Mouse (Mus musculus): ENCODE data around the gene Gatad2a.

The Gatad2a gene

GRCm38 (mm10) chr8:69937466-69937865 lies 58.7 kb downstream of the Gatad2a start:
- DNase-seq (ENCODE audit: low spot score), result no peak

DNA sequence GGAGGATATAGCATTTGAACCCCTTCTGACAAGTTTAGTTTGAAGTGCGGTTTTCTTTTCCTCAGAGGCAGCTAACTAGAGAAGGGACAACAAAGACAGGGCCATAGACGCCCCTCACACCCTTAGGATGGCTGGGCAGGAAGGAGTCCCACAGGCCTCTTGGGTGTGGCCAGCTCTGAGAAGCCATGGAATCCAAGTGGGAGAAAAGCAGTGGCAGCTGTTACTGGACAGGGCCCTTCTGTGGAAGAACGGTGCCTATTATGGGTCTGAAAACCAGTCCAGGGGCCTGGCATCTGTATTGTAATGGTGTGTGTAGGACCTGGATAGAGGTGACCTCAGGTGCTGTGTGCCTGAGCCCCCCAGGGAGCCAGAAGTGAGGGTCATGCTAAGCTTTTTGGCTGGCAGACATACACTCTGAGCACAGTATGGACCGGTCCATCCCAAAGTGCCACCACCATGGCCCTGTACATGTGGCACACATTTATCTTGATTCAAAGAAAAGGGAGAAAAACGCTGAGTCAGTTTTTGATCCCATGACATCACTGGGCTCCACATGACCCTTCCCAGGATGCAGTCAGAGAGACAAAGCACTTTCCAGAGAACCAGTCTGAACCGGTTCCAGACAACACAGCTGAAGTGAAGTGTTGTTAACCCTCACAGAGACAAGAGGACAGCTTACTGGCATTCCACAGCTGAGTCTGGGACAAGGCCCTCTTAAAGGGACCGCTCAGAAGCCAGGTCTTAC lies 60.0 kb downstream of the Gatad2a start:
- DNase-seq (ENCODE audit: low spot score), result no peak

- DNase-seq (ENCODE audit: low spot score), result no peak
These were observed 60.8 kb downstream of the Gatad2a start for GRCm38 (mm10) chr8:69935431-69935830.

- DNase-seq (ENCODE audit: low spot score), result no peak
These were observed 61.6 kb downstream of the Gatad2a start for GRCm38 (mm10) chr8:69934582-69934981.

DNA sequence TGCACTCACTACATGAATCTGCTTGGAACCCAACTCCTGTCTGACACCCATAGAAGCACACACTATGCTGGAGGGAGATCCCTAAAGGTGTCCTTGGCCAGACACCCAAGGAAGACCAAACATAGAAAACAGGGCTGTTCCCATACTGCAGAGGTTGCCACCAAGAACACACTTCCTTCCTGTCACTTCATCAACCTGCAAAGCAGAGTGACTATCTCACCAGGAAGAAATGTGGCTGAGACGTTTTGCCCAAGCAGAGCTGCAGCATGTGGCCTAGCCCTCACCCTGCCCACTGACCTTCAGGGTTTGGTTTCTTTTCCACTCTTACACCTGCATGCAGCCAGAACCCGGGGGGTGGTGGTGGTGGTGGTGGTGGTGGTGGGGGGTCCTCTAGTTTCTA lies 62.4 kb downstream of the Gatad2a start:
- no peak for DNase-seq (ENCODE audit: low spot score)

DNA sequence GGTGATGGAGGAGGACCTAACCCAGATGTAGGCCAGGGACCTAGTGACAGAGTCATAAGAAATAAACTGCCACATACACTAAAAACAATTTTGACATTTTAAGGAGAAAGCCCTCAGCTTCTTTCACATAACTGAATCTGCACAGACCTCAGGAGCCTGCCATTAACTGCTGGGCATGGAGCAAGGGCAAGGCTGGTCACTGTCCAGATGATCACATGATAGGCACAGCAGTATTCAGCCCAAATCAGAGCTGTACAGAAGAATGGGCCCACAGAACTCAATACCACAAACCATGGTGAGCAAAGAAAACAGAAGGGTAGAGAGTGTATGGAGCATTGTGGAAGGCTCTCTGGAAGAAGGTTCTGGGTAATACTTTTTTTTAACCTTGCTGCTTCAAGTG lies 69.3 kb downstream of the Gatad2a start:
- DNase-seq (ENCODE audit: low spot score), result no peak

DNA sequence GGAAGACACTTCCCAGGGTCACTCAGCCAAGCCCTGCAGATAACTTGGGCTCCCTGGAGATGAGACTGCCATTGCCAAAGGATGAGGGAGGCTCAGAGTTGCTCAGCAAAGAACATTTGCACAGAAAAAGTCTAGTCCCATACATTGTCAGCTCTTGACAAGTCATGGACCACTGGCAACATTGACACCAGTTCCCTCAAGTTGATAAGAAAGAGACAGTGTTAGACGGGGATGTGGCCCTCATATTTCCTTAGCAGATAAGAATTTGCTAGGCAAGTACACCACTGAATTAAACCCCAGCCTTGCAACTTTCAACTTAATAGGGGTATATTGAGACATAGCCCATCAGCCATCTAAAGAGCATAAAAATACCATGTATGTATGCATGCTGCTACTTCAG lies 72.2 kb downstream of the Gatad2a start:
- no peak for DNase-seq (ENCODE audit: low spot score)

DNA sequence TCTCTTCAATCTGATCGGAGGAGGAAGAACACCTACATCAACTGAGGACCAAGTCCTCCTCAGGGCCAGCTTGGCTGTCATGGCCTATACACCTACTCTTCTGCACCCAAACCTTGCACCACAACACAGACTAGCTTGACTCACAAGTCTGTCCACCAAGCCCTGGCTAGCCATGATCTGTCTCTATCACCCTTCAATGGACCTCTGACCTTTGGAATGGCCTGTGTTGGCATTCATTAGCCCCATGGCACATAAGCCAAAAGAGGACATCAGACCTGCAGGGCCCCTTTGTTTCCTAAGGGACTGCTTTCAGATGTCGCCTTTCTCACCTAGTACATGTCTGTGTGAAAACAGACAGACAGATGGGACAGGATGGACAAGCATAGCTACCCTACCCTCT lies 75.0 kb downstream of the Gatad2a start:
- DNase-seq (ENCODE audit: low spot score), result no peak

DNA sequence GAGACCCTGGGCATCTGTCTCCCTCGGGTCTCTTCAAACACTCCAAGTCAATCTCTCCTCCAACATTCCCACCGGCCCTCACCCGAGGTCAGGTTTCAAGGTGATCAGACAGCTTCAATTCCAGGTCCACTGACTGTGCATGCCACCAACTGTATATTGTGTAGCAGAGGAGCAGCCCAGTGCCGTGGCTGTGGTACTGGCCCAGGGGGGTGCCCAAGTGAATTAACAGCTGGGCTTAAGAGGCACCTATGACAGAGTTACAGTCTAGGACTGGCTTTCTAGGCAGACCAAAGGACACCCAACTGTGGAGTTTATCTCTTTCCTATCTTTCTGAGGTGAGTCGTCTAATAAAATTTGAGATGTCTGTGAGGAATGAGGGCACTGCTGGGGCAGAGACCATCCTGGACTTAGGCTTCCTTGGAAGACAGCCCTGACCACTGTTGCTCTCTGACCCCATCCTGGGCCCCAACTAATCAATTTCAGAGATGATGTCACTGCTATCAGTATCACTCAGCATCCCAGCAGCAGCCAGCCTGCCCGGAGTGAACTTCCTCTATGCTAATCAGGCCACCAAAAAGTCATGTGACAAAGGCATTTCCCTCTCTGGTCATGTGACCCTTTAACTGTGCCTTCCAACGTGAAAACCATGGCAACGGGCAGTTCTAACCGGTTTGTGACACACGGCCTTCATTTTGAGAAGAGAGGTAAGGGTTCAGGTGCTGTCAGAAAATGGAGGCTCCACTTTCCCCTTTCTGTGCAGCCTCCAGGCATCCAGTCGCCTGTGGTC lies 76.1 kb downstream of the Gatad2a start:
- DNase-seq (ENCODE audit: low spot score), result no peak

GRCm38 (mm10) chr8:69919010-69919409 lies 77.2 kb downstream of the Gatad2a start:
- peak; percentile 88 for DNase-seq (ENCODE audit: low spot score)

DNA sequence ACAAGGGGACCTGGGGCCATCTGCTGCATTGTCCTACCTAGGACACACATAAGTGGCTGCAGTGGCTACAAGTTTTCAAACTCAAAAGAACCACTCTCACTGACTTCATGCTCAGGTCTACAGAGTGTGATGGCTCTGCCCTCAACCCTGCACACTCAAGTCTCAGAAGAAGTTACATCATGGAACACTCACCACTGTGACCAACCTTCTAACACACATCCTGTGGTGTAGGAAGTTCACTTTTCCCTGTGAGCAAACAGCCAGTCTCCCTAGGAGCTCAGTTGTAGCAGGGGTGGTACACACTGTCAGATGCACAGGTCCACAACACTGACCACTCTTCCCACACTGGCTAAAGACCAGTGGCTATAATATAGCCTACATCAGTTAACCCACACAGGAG lies 77.7 kb downstream of the Gatad2a start:
- DNase-seq (ENCODE audit: low spot score), result no peak

DNA sequence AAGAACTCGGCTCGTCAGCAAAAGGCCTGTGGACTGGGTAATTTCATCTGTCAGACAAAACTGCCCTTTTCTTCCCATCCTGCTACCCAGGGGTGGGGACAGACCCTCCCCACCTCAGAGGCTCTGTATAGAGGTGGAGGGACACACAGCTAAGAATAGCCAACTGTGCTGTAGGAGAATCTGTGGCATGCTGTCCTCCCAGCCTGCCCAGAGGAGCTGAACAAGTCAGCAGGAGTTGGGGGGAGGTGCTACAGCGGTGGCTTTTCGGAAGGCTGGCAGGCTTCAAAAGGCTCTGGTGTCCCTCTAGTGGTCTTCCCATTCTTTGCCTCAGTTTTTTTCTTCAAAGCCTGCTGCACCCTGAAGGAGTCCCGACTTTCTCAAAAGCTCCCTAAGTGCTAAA lies 80.4 kb downstream of the Gatad2a start:
- DNase-seq (ENCODE audit: low spot score), result no peak

GRCm38 (mm10) chr8:69914526-69914925 lies 81.7 kb downstream of the Gatad2a start:
- DNase-seq (ENCODE audit: low spot score), result no peak

DNA sequence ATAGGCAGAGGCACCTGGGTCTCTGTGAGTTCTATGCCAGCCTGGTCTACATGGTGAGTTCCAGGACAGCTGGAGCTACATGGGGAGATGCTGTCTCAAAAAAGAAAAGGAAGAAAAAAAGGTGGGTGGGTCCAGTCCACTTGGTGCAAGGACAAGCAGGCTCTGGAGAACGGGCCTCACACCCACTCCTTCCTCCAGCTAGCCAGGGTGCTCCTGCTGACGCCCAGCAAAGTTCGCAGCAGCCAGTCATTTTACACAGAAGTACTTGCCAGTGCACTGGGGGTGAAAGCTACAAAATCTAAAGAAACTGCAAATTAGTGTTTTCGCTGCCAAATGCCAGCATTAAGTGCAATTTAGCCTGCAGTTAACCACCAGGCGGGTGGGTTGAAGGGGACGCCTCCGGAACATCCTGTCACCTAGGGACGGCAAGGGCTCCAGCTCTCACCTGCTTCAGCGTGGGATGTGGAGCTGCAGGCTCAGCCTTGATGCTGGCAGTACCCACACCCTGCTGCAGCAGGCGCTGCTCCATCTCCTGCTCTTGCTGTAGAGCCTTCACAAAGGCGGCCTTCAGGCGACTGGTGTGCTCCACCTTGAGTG lies 83.6 kb downstream of the Gatad2a start:
- no peak for DNase-seq (ENCODE audit: low spot score)

DNA sequence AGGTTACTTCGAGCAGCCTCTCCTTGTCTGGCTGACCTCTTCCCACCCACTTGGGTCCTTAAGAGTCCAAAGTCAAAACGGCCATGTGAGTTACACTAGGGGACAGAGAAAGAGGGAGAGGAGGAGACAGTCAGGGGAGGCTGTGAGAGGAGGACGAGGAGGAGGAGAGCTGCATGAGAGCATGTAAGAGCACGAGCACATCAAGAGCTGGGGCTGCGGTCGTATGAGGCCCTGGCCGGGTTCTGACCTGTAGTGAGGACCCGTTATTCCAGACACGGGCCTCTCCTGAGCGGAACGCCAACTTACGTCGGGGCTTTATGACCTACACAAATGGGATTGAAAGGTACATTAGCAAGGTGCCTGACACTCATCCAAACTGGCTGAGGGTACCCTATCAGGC lies 84.3 kb downstream of the Gatad2a start:
- DNase-seq (ENCODE audit: low spot score), result no peak

GRCm38 (mm10) chr8:69907106-69907505 lies 89.1 kb downstream of the Gatad2a start:
- DNase-seq (ENCODE audit: low spot score), result no peak

- DNase-seq (ENCODE audit: low spot score), result no peak
These were observed 89.9 kb downstream of the Gatad2a start for GRCm38 (mm10) chr8:69906260-69906659.

- DNase-seq (ENCODE audit: low spot score), result no peak
These were observed 92.1 kb downstream of the Gatad2a start for GRCm38 (mm10) chr8:69904096-69904495.

- DNase-seq (ENCODE audit: low spot score), result peak; percentile 97
These were observed 93.1 kb downstream of the Gatad2a start for GRCm38 (mm10) chr8:69903063-69903542.

DNA sequence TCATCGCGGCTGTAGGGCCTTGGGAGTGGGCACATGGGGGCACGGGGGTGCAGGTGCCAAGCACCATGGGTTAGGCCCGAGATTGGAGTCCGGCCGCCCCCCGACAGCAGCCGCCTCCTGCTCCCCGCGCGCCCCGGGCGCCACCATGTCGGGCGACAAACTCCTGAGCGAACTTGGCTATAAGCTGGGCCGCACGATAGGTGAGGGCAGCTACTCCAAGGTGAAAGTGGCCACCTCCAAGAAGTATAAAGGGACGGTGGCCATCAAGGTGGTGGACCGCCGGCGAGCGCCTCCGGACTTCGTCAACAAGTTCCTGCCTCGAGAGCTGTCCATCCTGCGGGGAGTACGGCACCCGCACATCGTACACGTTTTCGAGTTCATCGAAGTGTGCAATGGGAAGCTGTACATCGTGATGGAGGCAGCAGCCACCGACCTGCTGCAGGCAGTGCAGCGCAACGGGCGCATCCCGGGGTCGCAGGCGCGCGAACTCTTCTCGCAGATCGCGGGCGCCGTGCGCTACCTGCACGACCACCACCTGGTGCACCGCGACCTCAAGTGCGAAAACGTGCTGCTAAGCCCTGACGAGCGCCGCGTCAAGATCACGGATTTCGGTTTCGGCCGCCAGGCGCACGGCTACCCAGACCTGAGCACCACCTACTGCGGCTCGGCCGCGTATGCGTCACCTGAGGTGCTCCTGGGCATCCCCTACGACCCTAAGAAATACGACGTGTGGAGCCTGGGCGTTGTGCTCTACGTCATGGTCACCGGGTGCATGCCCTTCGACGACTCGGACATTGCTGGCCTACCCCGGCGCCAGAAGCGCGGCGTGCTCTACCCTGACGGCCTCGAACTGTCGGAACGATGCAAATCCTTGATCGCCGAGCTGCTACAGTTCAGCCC lies 93.8 kb downstream of the Gatad2a start, which contains the start of the genes Tssk6, Ndufa13 and Yjefn3:
Tssk6 (plus strand) TSS at position 22 of the 900 bp plus-strand sequence.
Ndufa13 (minus strand) TSS at position 396 of the 900 bp plus-strand sequence.
Yjefn3 (minus strand) TSS at position 550 of the 900 bp plus-strand sequence.
- no peak for DNase-seq (ENCODE audit: low spot score)

- DNase-seq (ENCODE audit: low spot score), result peak; percentile 95
These were observed 94.6 kb downstream of the Gatad2a start for GRCm38 (mm10) chr8:69901484-69902162.

Measured in layer of hippocampus, adult 9-10 months (tissue).